Mouse (Mus musculus): ENCODE measurements at regions not wholly inside any gene's neighbourhood (a gene's known extent, or its start where the extent isn't known, plus 50 kb on each side); places are given as distances from the start of the nearest gene placed in this dataset.

DNA sequence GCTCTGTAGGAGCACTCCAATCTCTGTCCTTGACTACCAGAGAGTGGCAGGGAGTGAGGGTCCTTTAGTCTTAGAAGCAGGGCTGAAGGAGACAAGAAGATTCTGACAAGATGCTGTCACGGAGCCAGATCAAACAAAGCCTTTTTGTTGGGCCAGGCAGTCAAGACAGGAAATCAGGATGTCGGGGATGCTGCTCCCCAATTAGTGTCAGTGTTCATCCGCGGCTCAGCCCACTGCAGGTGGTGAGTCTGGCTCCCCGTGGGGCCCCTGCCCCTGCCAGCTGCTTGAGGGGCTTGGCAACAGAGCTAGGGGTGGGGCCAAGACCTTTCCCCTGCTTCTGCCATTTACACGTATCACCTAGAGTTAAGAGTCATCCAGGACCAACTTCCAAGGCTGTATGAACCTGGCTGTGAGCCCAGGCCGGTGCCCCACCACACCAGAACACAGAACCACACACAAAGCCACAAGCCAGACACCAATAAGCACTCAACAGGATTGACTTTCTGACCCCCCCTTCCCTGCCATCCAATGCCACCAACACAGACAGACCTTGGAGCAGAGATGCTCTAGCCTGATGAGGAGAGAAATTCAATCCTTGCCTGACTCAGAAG, 137.5 kb downstream of the Cct6b start:
- Histone ChIP-seq H3K27me3 (replicated peaks; ENCODE audit: control insufficient read depth, insufficient read depth, low read length) (no peaks in the 10 kb centered on the region), H3K4me1 (replicated peaks; ENCODE audit: control insufficient read depth, insufficient read depth, low read length) (no peaks in the 10 kb centered on the region), H3K9me3 (ENCODE audit: control insufficient read depth) (no peaks in the 10 kb centered on the region), H3K4me3 (ENCODE audit: low read depth, low read length) (no peak overlapping the region), H3K27ac (ENCODE audit: low read depth, low read length) (no peak overlapping the region), H3K9ac (ENCODE audit: low read depth, low read length) (no peak overlapping the region), H3K36me3 (ENCODE audit: control insufficient read depth, insufficient read depth) (no peaks in the 10 kb centered on the region), H3K4me2 (replicated peaks; ENCODE audit: low read depth) (no peak overlapping the region)
- no peak for ATAC-seq
- TF ChIP-seq CTCF (IDR thresholded peaks at IDR 0.05; ENCODE audit: low read depth): no peak
- 47% methylated on average over 7 of the region's 7 CpGs for WGBS

DNA sequence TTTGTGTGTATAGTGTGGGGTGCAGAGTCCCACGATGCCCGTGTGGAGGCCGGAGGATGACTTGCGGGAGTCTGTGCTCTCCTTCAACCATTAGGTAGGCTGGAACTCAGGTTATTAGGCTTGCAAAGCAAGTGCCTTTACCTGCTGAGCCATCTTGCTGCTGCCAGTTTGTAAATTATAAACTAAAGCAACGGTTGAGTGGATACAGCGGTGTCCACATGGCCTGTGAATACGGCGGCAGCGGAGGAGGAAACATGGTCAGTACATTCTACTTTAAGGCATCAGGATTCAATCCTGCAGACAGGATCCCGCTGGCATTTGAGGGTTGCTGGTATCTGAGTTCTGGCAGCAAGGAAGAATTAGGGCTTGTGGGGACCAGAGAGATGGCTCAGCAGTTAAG, 143.1 kb downstream of the Cct6b start:
- no peak for TF ChIP-seq CTCF (IDR thresholded peaks at IDR 0.05; ENCODE audit: low read depth)
- WGBS: 84% methylated on average over 10 of the region's 10 CpGs
- Histone ChIP-seq H3K4me2 (replicated peaks; ENCODE audit: low read depth) (no peak overlapping the region), H3K36me3 (ENCODE audit: control insufficient read depth, insufficient read depth) (no peaks in the 10 kb centered on the region), H3K27me3 (replicated peaks; ENCODE audit: control insufficient read depth, insufficient read depth, low read length) (no peaks in the 10 kb centered on the region), H3K4me1 (replicated peaks; ENCODE audit: control insufficient read depth, insufficient read depth, low read length) (no peaks in the 10 kb centered on the region), H3K27ac (ENCODE audit: low read depth, low read length) (no peak overlapping the region), H3K9ac (ENCODE audit: low read depth, low read length) (no peak overlapping the region), H3K9me3 (ENCODE audit: control insufficient read depth) (no peaks in the 10 kb centered on the region), H3K4me3 (ENCODE audit: low read depth, low read length) (no peak overlapping the region)
- ATAC-seq: no peak

DNA sequence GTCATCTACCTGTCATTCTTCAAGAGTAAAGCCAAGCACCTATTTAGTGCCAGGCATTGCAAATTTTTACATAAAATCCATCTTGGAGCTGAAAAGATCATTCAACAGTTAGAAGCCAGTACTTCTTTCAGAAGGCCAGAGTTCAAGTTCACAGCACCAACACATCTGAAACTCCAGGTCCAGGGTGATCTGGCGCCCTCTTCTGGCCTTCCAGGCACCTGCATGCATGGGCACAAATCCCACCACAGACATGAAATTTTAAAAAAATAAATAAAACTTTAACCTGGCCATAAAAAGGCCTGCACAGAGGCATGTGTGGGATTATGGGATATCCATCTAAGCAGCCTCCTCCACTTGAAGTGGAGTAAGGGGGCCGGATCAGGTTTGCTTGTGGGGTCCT, 144.7 kb downstream of the Cct6b start:
- H3K4me2 ChIP-seq (replicated peaks; ENCODE audit: low read depth): no peak overlapping the region
- no peaks in the 10 kb centered on the region for H3K4me1 ChIP-seq (replicated peaks; ENCODE audit: control insufficient read depth, insufficient read depth, low read length)
- ATAC-seq: no peak
- no peak overlapping the region for H3K4me3 ChIP-seq (ENCODE audit: low read depth, low read length)
- 56% methylated on average over 2 of the region's 2 CpGs for WGBS
- H3K27me3 ChIP-seq (replicated peaks; ENCODE audit: control insufficient read depth, insufficient read depth, low read length): no peaks in the 10 kb centered on the region
- no peaks in the 10 kb centered on the region for H3K9me3 ChIP-seq (ENCODE audit: control insufficient read depth)
- peak; percentile 46 for TF ChIP-seq CTCF (IDR thresholded peaks at IDR 0.05; ENCODE audit: low read depth)
- H3K27ac ChIP-seq (ENCODE audit: low read depth, low read length): no peak overlapping the region
- H3K36me3 ChIP-seq (ENCODE audit: control insufficient read depth, insufficient read depth): no peaks in the 10 kb centered on the region
- H3K9ac ChIP-seq (ENCODE audit: low read depth, low read length): no peak overlapping the region

DNA sequence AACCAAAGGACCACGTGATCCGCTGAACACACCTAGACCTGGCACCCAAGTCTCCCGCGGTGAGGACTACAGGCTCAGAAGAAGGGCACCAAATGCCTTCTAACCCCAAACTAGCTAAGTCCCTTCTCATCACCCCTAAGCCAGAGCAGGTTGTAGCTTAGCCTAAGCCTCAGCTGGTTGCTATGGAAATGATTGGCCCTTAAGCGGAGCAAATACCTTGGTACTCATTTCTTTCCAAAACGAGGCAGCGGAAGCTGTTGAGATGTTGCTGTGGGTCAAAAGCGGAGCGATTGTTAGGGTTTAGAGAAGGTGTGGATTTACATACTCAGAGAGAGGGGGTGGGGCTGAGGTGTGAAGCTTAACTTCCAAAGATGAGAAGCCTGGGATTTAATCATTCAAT, 145.7 kb downstream of the Cct6b start:
- Histone ChIP-seq H3K4me1 (replicated peaks; ENCODE audit: control insufficient read depth, insufficient read depth, low read length) (no peaks in the 10 kb centered on the region), H3K9me3 (ENCODE audit: control insufficient read depth) (no peaks in the 10 kb centered on the region), H3K9ac (ENCODE audit: low read depth, low read length) (no peak overlapping the region), H3K27me3 (replicated peaks; ENCODE audit: control insufficient read depth, insufficient read depth, low read length) (no peaks in the 10 kb centered on the region), H3K4me2 (replicated peaks; ENCODE audit: low read depth) (peak overlapping the region; percentile 28; the same call in 1 of the 2 replicates), H3K27ac (ENCODE audit: low read depth, low read length) (no peak overlapping the region), H3K4me3 (ENCODE audit: low read depth, low read length) (no peak overlapping the region; the same call in 1 of the 2 replicates), H3K36me3 (ENCODE audit: control insufficient read depth, insufficient read depth) (no peaks in the 10 kb centered on the region)
- no peak for TF ChIP-seq CTCF (IDR thresholded peaks at IDR 0.05; ENCODE audit: low read depth)
- WGBS: 2% methylated on average over 9 of the region's 9 CpGs
- no peak for ATAC-seq

DNA sequence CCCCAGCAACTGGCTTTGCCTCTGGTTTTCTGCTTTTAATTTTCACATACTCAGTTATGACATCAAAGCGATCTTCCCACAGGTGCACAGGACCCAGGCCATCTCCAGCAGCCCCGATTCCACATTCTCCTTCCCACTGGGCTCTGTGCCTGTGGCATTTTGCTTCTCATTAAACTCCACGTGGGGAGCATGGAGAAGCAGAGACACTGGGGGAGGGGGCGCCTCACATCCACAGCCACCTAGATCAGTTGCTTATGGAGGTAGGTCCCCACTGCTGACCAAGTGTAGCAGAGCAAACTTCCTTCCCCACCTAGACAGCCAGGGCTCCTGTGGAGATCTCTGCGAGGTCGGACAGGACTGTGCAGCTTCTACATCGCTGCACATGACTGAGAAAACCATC, 147.3 kb downstream of the Cct6b start:
- Histone ChIP-seq H3K4me1 (replicated peaks; ENCODE audit: control insufficient read depth, insufficient read depth, low read length) (no peaks in the 10 kb centered on the region), H3K9ac (ENCODE audit: low read depth, low read length) (no peak overlapping the region), H3K27ac (ENCODE audit: low read depth, low read length) (no peak overlapping the region), H3K4me2 (replicated peaks; ENCODE audit: low read depth) (no peak overlapping the region), H3K9me3 (ENCODE audit: control insufficient read depth) (no peaks in the 10 kb centered on the region), H3K36me3 (ENCODE audit: control insufficient read depth, insufficient read depth) (no peaks in the 10 kb centered on the region), H3K27me3 (replicated peaks; ENCODE audit: control insufficient read depth, insufficient read depth, low read length) (no peaks in the 10 kb centered on the region), H3K4me3 (ENCODE audit: low read depth, low read length) (no peak overlapping the region)
- ATAC-seq: no peak
- no peak for TF ChIP-seq CTCF (IDR thresholded peaks at IDR 0.05; ENCODE audit: low read depth)
- WGBS: 60% methylated on average over 7 of the region's 7 CpGs

DNA sequence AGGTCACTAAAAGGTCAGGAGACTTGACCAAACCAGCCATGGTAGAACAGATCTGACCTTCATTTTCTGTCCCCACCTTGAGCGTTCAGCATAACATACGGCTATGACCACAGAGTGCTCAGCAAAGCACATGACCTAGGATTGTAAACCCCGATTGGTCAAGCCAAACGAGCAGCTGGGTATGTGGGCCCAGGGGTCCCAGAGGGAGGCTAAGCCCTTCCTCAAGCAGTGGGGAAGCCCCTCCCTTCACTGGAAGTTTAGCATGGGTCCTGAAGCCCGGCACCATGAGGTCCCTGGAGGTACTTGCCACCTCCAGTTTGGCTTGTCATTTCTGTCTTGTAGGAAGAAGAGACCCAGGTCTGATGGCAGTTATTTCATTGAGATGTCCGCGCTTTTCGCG, 149.8 kb downstream of the Cct6b start:
- no peak for ATAC-seq
- Histone ChIP-seq H3K9me3 (ENCODE audit: control insufficient read depth) (no peaks in the 10 kb centered on the region), H3K27ac (ENCODE audit: low read depth, low read length) (no peak overlapping the region), H3K9ac (ENCODE audit: low read depth, low read length) (no peak overlapping the region), H3K27me3 (replicated peaks; ENCODE audit: control insufficient read depth, insufficient read depth, low read length) (no peaks in the 10 kb centered on the region), H3K36me3 (ENCODE audit: control insufficient read depth, insufficient read depth) (no peaks in the 10 kb centered on the region), H3K4me2 (replicated peaks; ENCODE audit: low read depth) (no peak overlapping the region), H3K4me3 (ENCODE audit: low read depth, low read length) (no peak overlapping the region), H3K4me1 (replicated peaks; ENCODE audit: control insufficient read depth, insufficient read depth, low read length) (no peaks in the 10 kb centered on the region)
- WGBS: 89% methylated on average over 9 of the region's 9 CpGs
- TF ChIP-seq CTCF (IDR thresholded peaks at IDR 0.05; ENCODE audit: low read depth): no peak

DNA sequence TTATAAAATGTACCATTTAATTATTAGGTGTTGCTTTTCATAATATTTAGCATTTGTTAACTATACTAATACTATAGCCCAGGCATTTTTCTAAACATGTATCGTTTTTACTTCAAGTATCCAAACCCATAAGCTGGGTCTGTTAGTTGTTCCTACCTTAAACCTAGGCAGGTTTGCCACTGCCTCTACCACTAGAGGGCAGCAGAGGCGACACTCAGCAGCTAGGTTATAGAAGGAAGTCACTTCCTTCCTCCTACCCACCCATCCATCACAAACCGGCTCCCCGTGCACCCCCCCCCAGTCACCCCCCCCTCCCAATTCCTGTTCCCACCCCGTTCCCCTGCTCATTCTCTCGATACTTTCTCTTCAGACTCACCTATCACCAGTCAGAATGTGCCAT, 150.6 kb downstream of the Cct6b start:
- no peak overlapping the region for H3K27ac ChIP-seq (ENCODE audit: low read depth, low read length)
- 16% methylated on average over 6 of the region's 6 CpGs for WGBS
- H3K4me1 ChIP-seq (replicated peaks; ENCODE audit: control insufficient read depth, insufficient read depth, low read length): no peaks in the 10 kb centered on the region
- H3K27me3 ChIP-seq (replicated peaks; ENCODE audit: control insufficient read depth, insufficient read depth, low read length): no peaks in the 10 kb centered on the region
- H3K36me3 ChIP-seq (ENCODE audit: control insufficient read depth, insufficient read depth): no peaks in the 10 kb centered on the region
- no peak overlapping the region for H3K4me3 ChIP-seq (ENCODE audit: low read depth, low read length)
- no peak overlapping the region for H3K9ac ChIP-seq (ENCODE audit: low read depth, low read length)
- H3K4me2 ChIP-seq (replicated peaks; ENCODE audit: low read depth): no peak overlapping the region
- ATAC-seq: no peak
- no peaks in the 10 kb centered on the region for H3K9me3 ChIP-seq (ENCODE audit: control insufficient read depth)
- TF ChIP-seq CTCF (IDR thresholded peaks at IDR 0.05; ENCODE audit: low read depth): peak; percentile 79

All from intestine, postnatal 0 days (tissue).